Mouse (Mus musculus) embryonic fibroblast, embryonic 13.5 days (primary cell): ENCODE data around the gene Ampd3. TPM values are rescaled to one million over a fixed set of nuclear protein-coding genes. Genes with fewer than 3 reads are reported as not detected.
A peak's percentile ranks its signal among the peaks of the same experiment; 100 is the strongest.

Experiments used
- H3K27ac ChIP-seq: 2 replicates; pipeline ENCODE4 v1.5.1; 2012; ENCODE audit warnings: low read length, control low read depth, inconsistent platforms; ENCODE audit not compliant: insufficient read depth
- H3K4me1 ChIP-seq: 2 replicates; pipeline ENCODE4 v1.6.1; 2011; ENCODE audit warnings: low read length; ENCODE audit not compliant: control insufficient read depth, insufficient read depth
- H3K4me3 ChIP-seq: 2 replicates; pipeline ENCODE4 v1.5.1; 2011; ENCODE audit warnings: mild to moderate bottlenecking, control low read depth, low read length; ENCODE audit not compliant: insufficient read depth
- CTCF ChIP-seq: IDR thresholded peaks from 2 replicates; pipeline ENCODE4 v1.5.1; 2011; ENCODE audit warnings: mild to moderate bottlenecking, control low read depth, low read length, moderate library complexity, borderline replicate concordance; ENCODE audit not compliant: insufficient read depth
- POLR2A ChIP-seq: IDR thresholded peaks from 2 replicates; pipeline ENCODE4 v1.6.1; 2011; ENCODE audit warnings: low read depth, mild to moderate bottlenecking, control low read depth, low read length, moderate library complexity
- polyA plus RNA-seq: library from polyadenylated mRNA; stranded (reverse); fragments of >200 nt; gene quantifications from 2 replicates; pipeline ENCODE4 v1.2.4, GENCODE M21; 2011; ENCODE audit warnings: low read depth; ENCODE audit not compliant: missing spikeins, insufficient read length

The Ampd3 gene
- polyA plus RNA-seq, 1 experiment, result 4.6 TPM

DNA sequence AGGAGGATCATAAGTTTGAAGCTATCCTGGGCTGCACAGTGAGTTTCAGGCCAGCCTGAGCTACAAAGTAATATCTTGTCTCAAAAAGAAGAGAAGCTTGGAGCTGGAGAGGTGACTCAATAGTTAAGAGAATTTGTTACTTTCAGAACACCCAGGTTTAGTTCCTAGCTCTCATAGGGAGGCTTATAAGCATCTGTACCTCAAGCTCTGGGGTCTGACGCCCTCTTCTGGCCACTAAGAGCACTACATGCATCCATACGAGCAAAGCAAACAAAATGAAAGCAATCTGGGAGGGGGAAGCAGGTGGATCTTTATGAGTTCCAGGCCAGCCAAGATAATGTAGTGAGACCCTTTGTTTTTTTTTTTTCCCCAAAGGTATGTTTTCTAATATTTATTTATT, 31.1 kb upstream of the Ampd3 start:
- H3K4me3 ChIP-seq, result no peak overlapping the region
- H3K27ac ChIP-seq, result no peak overlapping the region
- 0 out of 2 replicates have a peak, but pooled peaks cover 2% of the 10 kb centered on the region for H3K4me1 ChIP-seq
- TF ChIP-seq CTCF (no peak), POLR2A (no peak)

DNA sequence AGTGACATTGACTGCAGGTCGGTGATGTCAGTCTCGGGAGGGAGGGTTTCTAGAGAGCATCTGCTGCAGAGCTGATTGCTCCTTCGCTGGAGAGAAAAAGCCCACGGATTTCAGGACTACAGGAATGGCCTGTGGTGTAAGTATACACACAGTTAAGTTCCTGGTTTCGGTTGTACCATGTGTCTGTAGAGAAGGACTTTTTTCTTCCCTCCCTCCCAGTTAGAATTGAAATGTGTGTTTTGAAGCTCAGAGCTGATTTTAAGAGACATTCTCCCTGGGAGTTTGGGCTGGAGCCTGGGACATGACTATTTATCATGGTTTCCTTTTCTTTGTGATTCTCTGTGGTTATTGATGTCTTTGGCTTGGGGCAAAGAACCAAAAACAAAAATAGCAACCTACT, 28.2 kb upstream of the Ampd3 start:
- no peaks in the 10 kb centered on the region for H3K4me1 ChIP-seq
- no peak overlapping the region for H3K27ac ChIP-seq
- no peak overlapping the region for H3K4me3 ChIP-seq
- no peak for TF ChIP-seq CTCF
- TF ChIP-seq POLR2A, result no peak

GRCm38 (mm10) chr7:110740188-110740587, 27.8 kb upstream of the Ampd3 start:
- H3K27ac ChIP-seq, result no peak overlapping the region
- TF ChIP-seq CTCF (no peak), POLR2A (no peak)
- H3K4me1 ChIP-seq, result no peaks in the 10 kb centered on the region
- H3K4me3 ChIP-seq, result no peak overlapping the region

DNA sequence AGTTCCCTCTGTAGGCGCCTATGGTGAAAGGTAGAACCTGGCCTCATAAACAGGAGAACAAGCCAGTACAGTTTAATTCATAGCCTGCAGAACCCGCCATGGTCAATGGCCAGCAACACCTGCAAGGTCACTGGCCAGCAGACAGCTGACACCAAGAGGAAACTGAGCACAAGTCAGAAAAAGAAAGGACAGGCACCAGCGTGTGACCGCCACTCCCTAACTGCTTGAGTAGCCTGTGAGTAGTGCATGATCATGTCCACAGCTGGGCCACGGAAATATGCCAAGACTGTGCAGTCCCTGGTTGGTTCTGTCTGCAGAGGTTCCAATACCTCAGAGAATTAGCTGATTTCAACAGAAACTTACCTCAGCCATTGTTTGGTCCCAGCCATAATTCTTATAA, 26.0 kb upstream of the Ampd3 start:
- H3K27ac ChIP-seq, result no peak overlapping the region
- H3K4me3 ChIP-seq, result no peak overlapping the region
- TF ChIP-seq CTCF (no peak), POLR2A (no peak)
- H3K4me1 ChIP-seq, result no peaks in the 10 kb centered on the region

DNA sequence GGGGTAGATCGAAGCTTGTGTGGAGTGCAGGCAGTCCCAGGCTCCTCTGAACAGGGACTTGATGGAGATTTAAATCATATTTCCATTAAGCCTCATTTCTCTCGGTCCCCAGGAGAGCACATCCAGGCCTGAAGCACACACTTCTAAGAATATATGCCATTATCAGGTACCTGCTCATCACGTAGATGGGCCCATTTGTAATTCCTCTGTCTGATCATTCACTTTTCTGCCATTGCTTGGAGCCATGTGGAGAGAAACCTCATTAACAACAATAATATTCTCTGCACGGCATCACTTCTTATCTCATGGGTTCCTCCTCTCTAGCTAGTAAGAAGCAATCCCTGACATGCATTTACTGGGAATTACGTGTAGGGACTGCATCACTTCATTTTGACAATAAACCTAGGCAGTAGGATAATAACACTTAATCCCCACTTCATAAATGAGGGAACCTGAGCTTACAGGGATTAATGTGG, 21.9 kb upstream of the Ampd3 start:
- H3K4me1 ChIP-seq, result no peaks in the 10 kb centered on the region
- H3K4me3 ChIP-seq, result no peak overlapping the region
- TF ChIP-seq CTCF (no peak), POLR2A (no peak)

DNA sequence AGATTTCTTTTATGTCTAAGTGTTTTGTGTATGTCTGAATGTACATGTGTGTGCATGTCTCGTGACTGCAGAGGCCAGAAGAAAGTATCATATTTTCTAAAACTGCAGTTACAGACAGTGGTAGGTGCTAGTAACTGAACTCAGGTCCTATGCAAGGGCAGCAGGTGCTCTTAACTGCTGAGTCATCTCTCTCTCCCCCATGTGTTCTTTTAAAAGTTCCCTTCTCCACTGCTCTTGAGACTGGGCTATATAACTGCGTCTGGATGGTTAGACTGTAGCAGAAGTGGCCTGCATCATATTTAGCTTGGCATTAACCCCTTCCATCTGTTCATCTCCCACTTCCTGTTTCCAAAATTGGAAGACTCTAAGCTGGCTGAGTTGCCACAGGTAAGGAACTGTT, 21.2 kb upstream of the Ampd3 start:
- H3K27ac ChIP-seq, result no peak overlapping the region
- H3K4me3 ChIP-seq, result no peak overlapping the region
- no peaks in the 10 kb centered on the region for H3K4me1 ChIP-seq
- no peak for TF ChIP-seq CTCF
- no peak for TF ChIP-seq POLR2A

More for the DNA sequence above, 21.9 kb upstream of the Ampd3 start:
- H3K27ac ChIP-seq, result no peak overlapping the region

DNA sequence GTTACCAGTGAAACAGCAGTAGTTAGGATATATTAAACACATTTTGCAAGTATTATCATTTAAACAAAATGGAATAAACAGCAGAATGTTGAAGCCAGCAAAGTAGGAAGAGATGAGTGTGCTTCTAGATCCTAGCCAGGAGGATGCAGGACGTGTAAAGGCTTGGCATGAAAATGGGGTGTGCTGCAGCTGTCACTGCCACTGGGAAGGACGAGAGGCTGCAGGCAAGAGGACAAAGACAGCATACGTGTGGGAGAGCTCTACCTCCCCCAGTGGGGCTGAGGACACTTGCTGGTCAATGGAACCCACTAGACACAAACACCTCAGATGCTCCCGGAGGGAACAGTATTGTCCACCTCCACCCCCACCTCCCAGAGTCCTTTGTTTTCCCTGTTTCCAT, 17.2 kb upstream of the Ampd3 start:
- H3K4me3 ChIP-seq, result no peak overlapping the region
- H3K27ac ChIP-seq, result no peak overlapping the region
- no peak for TF ChIP-seq POLR2A
- no peak for TF ChIP-seq CTCF
- H3K4me1 ChIP-seq, result peaks cover 3% of the 10 kb centered on the region

DNA sequence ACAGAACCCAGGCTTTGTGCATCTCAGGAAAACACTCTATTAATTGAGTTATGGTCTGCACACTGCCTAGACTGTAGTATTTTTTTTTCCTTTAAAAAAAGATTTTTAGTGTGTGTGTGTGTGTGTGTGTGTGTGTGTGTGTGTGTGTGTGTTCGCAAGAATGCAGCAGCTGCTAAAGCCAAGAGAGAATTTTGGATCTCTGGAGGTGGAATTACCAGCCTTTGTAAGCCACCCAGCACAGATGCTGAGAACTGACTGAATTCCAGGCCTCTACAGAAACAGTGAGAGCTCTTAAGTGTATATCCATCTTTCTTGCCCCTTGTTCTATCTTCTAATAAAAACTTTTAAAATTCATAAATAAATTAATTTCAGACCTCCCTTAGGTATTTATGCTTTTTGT, 16.4 kb upstream of the Ampd3 start:
- no peak overlapping the region for H3K27ac ChIP-seq
- TF ChIP-seq POLR2A (no peak), CTCF (no peak)
- no peak overlapping the region for H3K4me3 ChIP-seq
- H3K4me1 ChIP-seq, result peaks cover 3% of the 10 kb centered on the region

DNA sequence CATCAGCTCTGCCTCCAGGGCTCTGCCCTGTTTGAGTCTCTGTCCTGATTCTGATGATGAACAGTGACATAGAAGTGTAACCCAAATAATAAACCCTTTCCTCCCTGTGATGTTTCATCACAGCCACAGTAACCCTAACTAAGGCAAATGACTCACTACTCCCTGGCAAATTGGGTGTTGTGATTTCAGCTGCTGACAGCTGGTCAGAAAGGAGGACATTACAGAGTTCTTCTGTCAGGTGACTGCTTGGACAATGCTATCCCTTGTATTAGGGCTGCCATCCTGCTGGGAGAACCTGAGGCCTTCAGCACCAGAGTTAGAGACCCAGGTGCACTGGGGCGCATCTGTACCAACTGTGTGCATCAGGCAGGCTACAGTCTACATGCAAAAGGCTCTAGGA, 14.7 kb upstream of the Ampd3 start:
- no peak overlapping the region for H3K4me3 ChIP-seq
- TF ChIP-seq POLR2A (no peak), CTCF (no peak)
- peaks cover 3% of the 10 kb centered on the region for H3K4me1 ChIP-seq
- H3K27ac ChIP-seq, result 0 out of 2 replicates have a peak overlapping the region, but pooled peaks have one; percentile 7

DNA sequence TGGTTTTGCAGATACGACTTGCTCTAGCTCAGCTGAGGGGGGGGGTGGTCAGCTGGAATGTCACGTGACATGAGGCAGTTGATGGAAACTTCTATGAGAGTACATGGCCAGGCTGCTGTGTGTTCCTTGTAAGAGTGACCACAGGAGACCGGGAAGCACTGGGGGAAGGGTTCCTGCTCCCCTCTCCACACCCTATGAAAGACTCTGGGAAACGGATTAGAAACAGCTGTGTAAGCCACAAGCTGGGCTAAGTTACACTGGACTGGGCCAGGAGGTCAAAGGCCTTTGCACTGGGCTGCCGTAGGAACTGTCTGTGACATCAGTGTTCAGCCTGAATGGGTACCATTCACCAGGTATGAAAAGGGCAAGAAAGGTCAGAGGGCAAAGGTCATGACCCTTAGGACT, 14.1 kb upstream of the Ampd3 start:
- no peak for TF ChIP-seq POLR2A
- no peak for TF ChIP-seq CTCF
- no peak overlapping the region for H3K4me3 ChIP-seq

DNA sequence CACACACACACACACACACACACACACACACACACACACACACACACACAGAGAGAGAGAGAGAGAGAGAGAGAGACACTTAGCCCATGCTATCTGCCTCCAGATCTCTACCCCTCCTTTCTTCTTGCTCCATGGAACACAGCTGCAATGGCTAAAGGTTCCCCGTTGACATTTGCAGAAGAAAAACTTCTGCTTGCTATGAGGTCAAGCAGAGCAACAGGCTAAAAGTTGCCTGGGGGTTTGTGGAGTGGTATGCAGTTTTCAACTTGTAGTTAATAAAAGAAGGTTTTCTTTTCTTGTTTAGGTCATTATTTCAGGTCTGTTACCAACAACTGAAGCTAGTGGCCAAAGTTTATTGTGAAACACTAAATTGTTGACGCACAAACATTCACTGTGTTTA, 11.6 kb upstream of the Ampd3 start:
- Histone ChIP-seq H3K27ac (no peak overlapping the region), H3K4me1 (peaks cover 3% of the 10 kb centered on the region), H3K4me3 (no peak overlapping the region)
- TF ChIP-seq CTCF (no peak), POLR2A (no peak)

More for the DNA sequence above, 14.1 kb upstream of the Ampd3 start:
- H3K27ac ChIP-seq, result 0 out of 2 replicates have a peak overlapping the region, but pooled peaks have one; percentile 7
- H3K4me1 ChIP-seq, result peaks cover 3% of the 10 kb centered on the region
